Mouse (Mus musculus) E14TG2a.4 (cell line): ENCODE data around the gene Tnni3k.

Experiments used
- CTCF ChIP-seq: conservative IDR thresholded peaks from 2 replicates; pipeline ENCODE4 v1.5.1; 2014; ENCODE audit warnings: low read length
- NANOG ChIP-seq: IDR thresholded peaks from 2 replicates; pipeline ENCODE4 v1.6.1; 2014; ENCODE audit warnings: borderline replicate concordance, low read length, mixed read lengths
- POU5F1 ChIP-seq: IDR thresholded peaks from 2 replicates; pipeline ENCODE4 v1.6.1; 2014; ENCODE audit warnings: low read length, borderline replicate concordance

- TF ChIP-seq CTCF (no peak), NANOG (no peak), POU5F1 (no peak)
These were observed 291.1 kb downstream of the Tnni3k start for GRCm38 (mm10) chr3:154764115-154764514.
